Mouse (Mus musculus) embryonic fibroblast, embryonic 13.5 days (primary cell): ENCODE measurements around the gene Trabd2b.

Experiments used
- CTCF ChIP-seq: IDR thresholded peaks from 2 replicates; pipeline ENCODE4 v1.5.1; 2011; ENCODE audit warnings: mild to moderate bottlenecking, control low read depth, low read length, moderate library complexity, borderline replicate concordance; ENCODE audit not compliant: insufficient read depth
- POLR2A ChIP-seq: IDR thresholded peaks from 2 replicates; pipeline ENCODE4 v1.6.1; 2011; ENCODE audit warnings: low read depth, mild to moderate bottlenecking, control low read depth, low read length, moderate library complexity

DNA sequence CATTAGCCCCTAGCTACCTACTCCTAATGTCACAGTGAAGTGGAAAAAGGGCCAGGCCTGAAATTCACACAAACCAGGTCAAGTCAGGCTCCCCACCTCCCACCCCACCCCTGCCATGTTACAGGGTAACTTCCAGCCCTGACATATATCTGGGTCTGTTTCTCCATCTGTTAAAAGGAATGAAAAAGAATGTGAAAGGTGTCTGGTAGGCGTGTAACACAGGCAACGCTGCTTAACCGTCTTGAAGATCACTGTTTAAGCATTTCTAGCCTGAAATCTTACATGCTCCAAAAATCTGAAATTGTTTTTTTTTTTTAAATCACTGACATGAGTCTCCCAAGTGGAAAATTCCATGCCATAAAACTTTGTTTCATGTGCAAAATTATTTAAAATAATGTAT, 69.8 kb downstream of the Trabd2b start:
- TF ChIP-seq CTCF (no peak), POLR2A (no peak)
